Mouse (Mus musculus) myocyte (in vitro differentiated cells): ENCODE data around the gene Alk.

Experiments used
- E2F4 ChIP-seq: IDR thresholded peaks from one replicate; pipeline ENCODE4 v1.6.1; 2011; ENCODE audit warnings: mild to moderate bottlenecking, control low read depth, moderate library complexity; ENCODE audit not compliant: insufficient read depth
- POLR2A ChIP-seq: IDR thresholded peaks from one replicate; pipeline ENCODE4 v1.6.1; 2011; ENCODE audit warnings: low read depth, mild to moderate bottlenecking, control low read depth, moderate library complexity; ENCODE audit not compliant: insufficient read length
- POLR2AphosphoS2 ChIP-seq: IDR thresholded peaks from one replicate; pipeline ENCODE4 v1.6.1; 2011; ENCODE audit warnings: low read depth, control low read depth; ENCODE audit not compliant: insufficient read length
- SRF ChIP-seq: IDR thresholded peaks from one replicate; pipeline ENCODE4 v1.6.1; 2011; ENCODE audit warnings: low read depth; ENCODE audit not compliant: control insufficient read depth, insufficient read length
- TCF12 ChIP-seq: IDR thresholded peaks from one replicate; pipeline ENCODE4 v1.6.1; 2011; ENCODE audit warnings: mild to moderate bottlenecking, control low read depth; ENCODE audit not compliant: poor library complexity, insufficient read depth, severe bottlenecking
- USF1 ChIP-seq: IDR thresholded peaks from one replicate; pipeline ENCODE4 v1.6.1; 2011; ENCODE audit warnings: low read depth, mild to moderate bottlenecking, control low read depth, moderate library complexity

- TF ChIP-seq SRF (no peak), TCF12 (no peak), E2F4 (no peak), POLR2A (no peak), POLR2AphosphoS2 (no peak), USF1 (no peak)
Observed at GRCm38 (mm10) chr17:71881369-71881768, 723.1 kb downstream of the Alk start.
